Mouse (Mus musculus): ENCODE measurements around the gene Tm9sf4.

Gene Tm9sf4

DNA sequence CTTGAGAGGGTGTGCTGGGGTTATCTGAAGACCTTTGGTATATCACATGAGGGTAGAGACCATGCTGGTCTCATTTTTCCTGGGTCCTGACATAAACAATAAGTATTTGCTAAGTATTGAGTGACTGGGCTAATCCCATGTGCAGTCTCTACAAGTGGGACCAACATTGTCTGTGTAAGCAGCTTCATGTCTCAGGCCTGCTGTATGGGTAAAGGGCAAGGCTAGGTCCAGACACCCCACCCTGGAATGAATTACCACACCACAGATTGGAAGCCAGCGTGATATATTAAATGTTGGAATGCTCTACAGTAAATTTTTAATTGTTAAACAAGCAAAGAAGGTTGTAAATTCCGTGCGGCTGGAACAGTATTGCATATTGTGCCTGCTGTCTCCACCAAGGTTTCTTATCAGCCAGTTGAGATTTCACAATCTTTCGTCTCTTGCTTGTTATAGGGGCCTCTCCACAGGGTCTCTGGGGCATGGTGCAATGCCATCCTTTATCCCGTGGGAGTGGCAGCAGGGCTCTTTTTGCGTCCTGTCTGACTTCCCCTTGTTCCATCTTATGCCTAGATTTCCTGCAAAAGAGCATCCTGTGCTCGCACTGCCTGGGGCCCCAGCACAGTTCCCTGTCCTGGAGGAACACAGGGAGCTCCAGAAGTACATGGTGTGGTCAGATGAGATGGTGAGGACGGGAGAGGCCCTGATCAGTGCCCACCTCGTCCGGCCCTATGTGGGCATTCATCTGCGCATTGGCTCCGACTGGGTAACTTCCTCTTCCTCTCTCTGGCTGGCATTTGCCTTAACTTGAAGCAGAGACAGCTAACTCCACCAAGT is 98.1 kb downstream of the Tm9sf4 start:
- DNase-seq (ENCODE audit: low spot score in 2 of 2): no peak
